Mouse (Mus musculus): ENCODE results near the gene Slc9a6. TPM values are rescaled to one million over a fixed set of nuclear protein-coding genes. Genes with fewer than 3 reads are reported as not detected.

Gene Slc9a6
- polyA plus RNA-seq (2015; fragmentation: Illumina TruSeq; extraction: RNeasy Lipid Tissue Mini Kit (QIAGEN cat#74804); ENCODE audit: insufficient read depth, low replicate concordance): 19.3 TPM

GRCm38 (mm10) chrX:56609623-56610317 lies at the start of gene Slc9a6:
Slc9a6 (plus strand) TSS chrX:56609757.

GRCm38 (mm10) chrX:56597887-56598640 lies 11.5 kb upstream of the Slc9a6 start, which contains the start of gene Mmgt1:
Mmgt1 (minus strand) TSS chrX:56598069.

Other genes with a start within 250 kb of the Slc9a6 start
- gene Smim10l2a, start 235.2 kb upstream of the Slc9a6 start, polyA plus RNA-seq (2015; fragmentation: Illumina TruSeq; extraction: RNeasy Lipid Tissue Mini Kit (QIAGEN cat#74804); ENCODE audit: insufficient read depth, low replicate concordance): 0.28 TPM
- not detected for gene Gm2174, start 161.8 kb upstream of the Slc9a6 start, polyA plus RNA-seq (2015; fragmentation: Illumina TruSeq; extraction: RNeasy Lipid Tissue Mini Kit (QIAGEN cat#74804); ENCODE audit: insufficient read depth, low replicate concordance)
- gene Ints6l, start 154.9 kb upstream of the Slc9a6 start, polyA plus RNA-seq (2015; fragmentation: Illumina TruSeq; extraction: RNeasy Lipid Tissue Mini Kit (QIAGEN cat#74804); ENCODE audit: insufficient read depth, low replicate concordance): 89.4 TPM
- not detected for gene Gm10477, start 85.0 kb upstream of the Slc9a6 start, polyA plus RNA-seq (2015; fragmentation: Illumina TruSeq; extraction: RNeasy Lipid Tissue Mini Kit (QIAGEN cat#74804); ENCODE audit: insufficient read depth, low replicate concordance)
- not detected for gene Gm648, start 60.2 kb upstream of the Slc9a6 start, polyA plus RNA-seq (2015; fragmentation: Illumina TruSeq; extraction: RNeasy Lipid Tissue Mini Kit (QIAGEN cat#74804); ENCODE audit: insufficient read depth, low replicate concordance)
- gene Mmgt1, start 11.7 kb upstream of the Slc9a6 start, polyA plus RNA-seq (2015; fragmentation: Illumina TruSeq; extraction: RNeasy Lipid Tissue Mini Kit (QIAGEN cat#74804); ENCODE audit: insufficient read depth, low replicate concordance): 22.7 TPM
- gene Fhl1, start 122.0 kb downstream of the Slc9a6 start, polyA plus RNA-seq (2015; fragmentation: Illumina TruSeq; extraction: RNeasy Lipid Tissue Mini Kit (QIAGEN cat#74804); ENCODE audit: insufficient read depth, low replicate concordance): 29.7 TPM
- 1.3 TPM for gene Map7d3, start 212.6 kb downstream of the Slc9a6 start, polyA plus RNA-seq (2015; fragmentation: Illumina TruSeq; extraction: RNeasy Lipid Tissue Mini Kit (QIAGEN cat#74804); ENCODE audit: insufficient read depth, low replicate concordance)

All from spleen, adult 10 weeks (tissue).